Mouse (Mus musculus) spleen, adult 2 months (tissue): ENCODE measurements around the gene Tmppe. TPM values are rescaled to one million over a fixed set of nuclear protein-coding genes. Genes with fewer than 3 reads are reported as not detected.
"Not testable (repeated sequence)": the region's sequence is repeated elsewhere in the genome, so short reads cannot be mapped to it uniquely, and the experiment has no call there.

Experiments
- DNase-seq, 2 experiments: peaks; one replicate each; pipeline versions ENCODE4 v3.0.0 to v3.0.0-alpha.2; 2012 to 2021; ENCODE audit warnings: low spot score in 2 of 2, low read depth in 1 of 2
- H3K27ac ChIP-seq: fragments of 200-500 bp; 2 replicates; pipeline ENCODE4 v1.5.1; 2012; ENCODE audit warnings: low read length, inconsistent platforms; ENCODE audit not compliant: insufficient read depth
- H3K27me3 ChIP-seq: fragments of 200-500 bp; 2 replicates; pipeline ENCODE4 v1.6.1; 2012; ENCODE audit warnings: mild to moderate bottlenecking, moderate library complexity, low read length, inconsistent platforms; ENCODE audit not compliant: control insufficient read depth, insufficient read depth
- H3K36me3 ChIP-seq: fragments of 200-500 bp; 2 replicates; pipeline ENCODE4 v1.6.1; 2012; ENCODE audit warnings: mild to moderate bottlenecking, low read length, inconsistent platforms; ENCODE audit not compliant: control insufficient read depth, insufficient read depth
- H3K4me1 ChIP-seq: fragments of 200-500 bp; 2 replicates; pipeline ENCODE4 v1.6.1; 2011; ENCODE audit warnings: inconsistent platforms; ENCODE audit not compliant: control insufficient read depth, insufficient read depth, insufficient read length
- H3K4me3 ChIP-seq: fragments of 200-500 bp; 2 replicates; pipeline ENCODE4 v1.5.1; 2011; ENCODE audit warnings: mild to moderate bottlenecking, inconsistent platforms; ENCODE audit not compliant: insufficient read depth, insufficient read length; ENCODE audit errors: extremely low read depth
- CTCF ChIP-seq: fragments of 200-500 bp; IDR thresholded peaks from 2 replicates; pipeline ENCODE4 v1.5.1; 2011; ENCODE audit warnings: mild to moderate bottlenecking, inconsistent platforms; ENCODE audit not compliant: insufficient read depth, insufficient read length, insufficient replicate concordance; ENCODE audit errors: extremely low read depth
- POLR2A ChIP-seq: fragments of 200-500 bp; IDR thresholded peaks from 2 replicates; pipeline ENCODE4 v1.6.1; 2011; ENCODE audit warnings: low read depth, low read length, inconsistent platforms
- WGBS: fragments of 180-500 bp; shearing (Covaris S2); methylation state at CpG from one replicate; pipeline ENCODE4 v1.1.7; 2018; 5-methylcytosine and 5-hydroxymethylcytosine counted together
- polyA plus RNA-seq: library from polyadenylated mRNA; depleted of rRNA; stranded (reverse); fragments of >200 nt; gene quantifications from 2 replicates; pipeline ENCODE4 v1.2.3, GENCODE M21; 2012

Gene Tmppe
- polyA plus RNA-seq, 1 experiment: 10.2 TPM

- H3K27me3 ChIP-seq: no peaks in the 10 kb centered on the region
- WGBS: 87% methylated on average over 6 of the region's 6 CpGs
- DNase-seq: no peak
- TF ChIP-seq POLR2A (no peak), CTCF (no peak)
- no peak overlapping the region for H3K27ac ChIP-seq
- peaks cover 3% of the 10 kb centered on the region; the same call in 1 of the 2 replicates for H3K36me3 ChIP-seq
- H3K4me1 ChIP-seq: no peaks in the 10 kb centered on the region
- H3K4me3 ChIP-seq: no peak overlapping the region
Measured at GRCm38 (mm10) chr9:114387086-114387485, 13.8 kb upstream of the Tmppe start.

- DNase-seq: no peak
- TF ChIP-seq CTCF (no peak), POLR2A (no peak)
- WGBS: 86% methylated on average over 8 of the region's 8 CpGs
- Histone ChIP-seq H3K27me3 (no peaks in the 10 kb centered on the region), H3K27ac (no peak overlapping the region), H3K4me1 (no peaks in the 10 kb centered on the region), H3K36me3 (peaks cover 3% of the 10 kb centered on the region; the same call in 1 of the 2 replicates), H3K4me3 (no peak overlapping the region)
Measured at GRCm38 (mm10) chr9:114388288-114388687, 12.6 kb upstream of the Tmppe start.

- TF ChIP-seq POLR2A: no peak
- TF ChIP-seq CTCF: no peak
- no peak for DNase-seq
- Histone ChIP-seq H3K4me1 (no peaks in the 10 kb centered on the region), H3K36me3 (peaks cover 3% of the 10 kb centered on the region; the same call in 1 of the 2 replicates), H3K27ac (no peak overlapping the region), H3K27me3 (no peaks in the 10 kb centered on the region), H3K4me3 (no peak overlapping the region)
- WGBS: 81% methylated on average over 3 of the region's 3 CpGs
Measured at GRCm38 (mm10) chr9:114388701-114389370, 12.1 kb upstream of the Tmppe start.

GRCm38 (mm10) chr9:114389371-114389904 lies 11.5 kb upstream of the Tmppe start:
- 86% methylated on average over 8 of the region's 8 CpGs for WGBS
- Histone ChIP-seq H3K36me3 (peaks cover 3% of the 10 kb centered on the region; the same call in 1 of the 2 replicates), H3K4me1 (no peaks in the 10 kb centered on the region), H3K27me3 (no peaks in the 10 kb centered on the region), H3K4me3 (peak overlapping the region; percentile 26; the same call in 1 of the 2 replicates), H3K27ac (no peak overlapping the region)
- no peak for DNase-seq
- no peak for TF ChIP-seq POLR2A
- no peak for TF ChIP-seq CTCF

- DNase-seq: peak in 1 of 2 experiments; percentile 68
- 3% methylated on average over 91 of the region's 96 CpGs for WGBS
- Histone ChIP-seq H3K27me3 (no peaks in the 10 kb centered on the region), H3K27ac (peak within 1 kb of the TSS; percentile 46), H3K4me3 (peak within 1 kb of the TSS; percentile 87), H3K4me1 (no peaks in the 10 kb centered on the region), H3K36me3 (peaks cover 2% of the 10 kb centered on the region; the same call in 1 of the 2 replicates)
- TF ChIP-seq POLR2A: no peak; the same call in 1 of the 2 replicates
- TF ChIP-seq CTCF: no peak
Measured at GRCm38 (mm10) chr9:114389905-114390748, 10.8 kb upstream of the Tmppe start, which contains the start of gene Crtap. Gene Crtap, minus strand, starts transcription at chr9:114390675.

- H3K27ac ChIP-seq: no peak overlapping the region
- H3K4me1 ChIP-seq: no peaks in the 10 kb centered on the region
- TF ChIP-seq CTCF (no peak), POLR2A (no peak)
- no peak for DNase-seq
- peaks cover 1% of the 10 kb centered on the region; the same call in 1 of the 2 replicates for H3K36me3 ChIP-seq
- WGBS: 2% methylated on average over 10 of the region's 10 CpGs
- peak overlapping the region; percentile 87 for H3K4me3 ChIP-seq
- no peaks in the 10 kb centered on the region for H3K27me3 ChIP-seq
Measured at GRCm38 (mm10) chr9:114390749-114391075, 10.2 kb upstream of the Tmppe start.

- not testable (repeated sequence) for H3K27ac ChIP-seq, DNase-seq, H3K27me3 ChIP-seq, H3K4me1 ChIP-seq, H3K36me3 ChIP-seq, H3K4me3 ChIP-seq
- 81% methylated on average over 6 of the region's 6 CpGs for WGBS
Measured at GRCm38 (mm10) chr9:114394136-114394535, 6.8 kb upstream of the Tmppe start.
